Mouse (Mus musculus): ENCODE measurements at regions not wholly inside any gene's neighbourhood (a gene's known extent, or its start where the extent isn't known, plus 50 kb on each side); places are given as distances from the start of the nearest gene placed in this dataset.

- no peak for TF ChIP-seq CTCF (IDR thresholded peaks at IDR 0.05; ENCODE audit: extremely low read depth, insufficient read depth, insufficient read length, insufficient replicate concordance)
- TF ChIP-seq POLR2A (IDR thresholded peaks at IDR 0.05; ENCODE audit: low read depth, low read length), result no peak
These were observed 330.6 kb downstream of the Zfp619 start for GRCm38 (mm10) chr7:39847914-39848782.
